Mouse (Mus musculus): ENCODE measurements around the gene Gpr1.

DNA sequence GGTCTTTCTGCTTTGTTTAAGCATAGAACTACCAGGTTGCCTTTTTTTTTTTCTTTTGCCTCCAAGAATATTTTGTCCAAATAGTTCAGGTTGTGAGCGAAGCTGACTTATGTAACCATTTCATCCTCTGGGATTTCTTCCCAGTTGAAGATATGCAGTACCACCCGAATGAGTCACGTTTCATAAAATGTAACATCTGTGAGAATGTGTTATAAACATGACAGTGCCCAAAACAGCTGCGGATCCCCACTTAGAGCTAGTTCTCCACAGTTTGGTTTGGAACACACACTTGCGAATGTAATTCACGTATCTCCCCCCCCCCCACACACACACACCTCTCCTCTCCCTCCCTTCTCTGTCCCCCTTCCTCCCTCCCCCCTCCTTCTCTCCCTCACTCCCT lies 15.0 kb downstream of the Gpr1 start:
- no peak for TF ChIP-seq ZC3H11A (IDR thresholded peaks at IDR 0.05; ENCODE audit: borderline replicate concordance, low read depth, low read length)
- TF ChIP-seq ZNF384 (IDR thresholded peaks at IDR 0.05; ENCODE audit: low read depth, low read length): no peak
- no peak for TF ChIP-seq CHD2 (IDR thresholded peaks at IDR 0.05; ENCODE audit: low read depth, low read length)
- TF ChIP-seq MAFK (IDR thresholded peaks at IDR 0.05; ENCODE audit: insufficient read depth, low read depth, low read length): no peak

Data from ES-E14 (cell line).